Mouse (Mus musculus): ENCODE results near the gene Foxo3. TPM values are rescaled to one million over a fixed set of nuclear protein-coding genes. Genes with fewer than 3 reads are reported as not detected.

Gene Foxo3
- polyA plus RNA-seq, 2 experiments, result 15.6 to 17.6 TPM

GRCm38 (mm10) chr10:42239810-42240111 lies 36.8 kb downstream of the Foxo3 start:
- DNase-seq (ENCODE audit: low read depth in 3 of 3, low spot score in 3 of 3), result no peak
- no peak for ATAC-seq (ENCODE audit: insufficient read depth)
- no peak overlapping the region for H3K4me2 ChIP-seq (ENCODE audit: low read depth)
- no peaks in the 10 kb centered on the region for H3K9me3 ChIP-seq (ENCODE audit: control insufficient read depth, low read length)
- no peaks in the 10 kb centered on the region for H3K27me3 ChIP-seq (ENCODE audit: control insufficient read depth, insufficient read depth, low read length)
- no peak overlapping the region for H3K9ac ChIP-seq (replicated peaks)
- WGBS (ENCODE audit: insufficient replicate concordance), result 87% methylated on average over 6 of the region's 6 CpGs
- peaks cover 23% of the 10 kb centered on the region for H3K36me3 ChIP-seq (replicated peaks; ENCODE audit: control insufficient read depth, insufficient read depth, low read depth)
- H3K4me3 ChIP-seq (ENCODE audit: insufficient read depth in 1 of 2, low read depth in 2 of 2, low read length in 2 of 2), result no peak overlapping the region
- TF ChIP-seq CTCF (IDR thresholded peaks at IDR 0.05; ENCODE audit: low read depth) (no peak), EP300 (IDR thresholded peaks at IDR 0.05; ENCODE audit: low read depth) (no peak)
- H3K4me1 ChIP-seq (replicated peaks; ENCODE audit: control insufficient read depth in 2 of 2, insufficient read depth in 2 of 2, low read length in 1 of 2), result peaks cover 28 to 44% of the 10 kb centered on the region in 2 experiments
- no peak overlapping the region; the same call in 1 of the 2 replicates for H3K27ac ChIP-seq

GRCm38 (mm10) chr10:42238923-42239809 lies 37.4 kb downstream of the Foxo3 start:
- no peaks in the 10 kb centered on the region for H3K9me3 ChIP-seq (ENCODE audit: control insufficient read depth, low read length)
- H3K36me3 ChIP-seq (replicated peaks; ENCODE audit: control insufficient read depth, insufficient read depth, low read depth), result peaks cover 25% of the 10 kb centered on the region
- no peak overlapping the region for H3K9ac ChIP-seq (replicated peaks)
- H3K27me3 ChIP-seq (ENCODE audit: control insufficient read depth, insufficient read depth, low read length), result no peaks in the 10 kb centered on the region
- 0 out of 2 replicates have a peak, but pooled peaks have one; percentile 9 for ATAC-seq (ENCODE audit: insufficient read depth)
- H3K27ac ChIP-seq, result no peak overlapping the region; the same call in 1 of the 2 replicates
- H3K4me3 ChIP-seq (ENCODE audit: insufficient read depth in 1 of 2, low read depth in 2 of 2, low read length in 2 of 2), result no peak overlapping the region
- no peak for DNase-seq (ENCODE audit: low read depth in 3 of 3, low spot score in 3 of 3)
- no peak overlapping the region for H3K4me2 ChIP-seq (ENCODE audit: low read depth)
- no peak for TF ChIP-seq EP300 (IDR thresholded peaks at IDR 0.05; ENCODE audit: low read depth)
- no peak for TF ChIP-seq CTCF (IDR thresholded peaks at IDR 0.05; ENCODE audit: low read depth)
- WGBS (ENCODE audit: insufficient replicate concordance), result 85% methylated on average over 15 of the region's 15 CpGs
- H3K4me1 ChIP-seq (replicated peaks; ENCODE audit: control insufficient read depth in 2 of 2, insufficient read depth in 2 of 2, low read length in 1 of 2), result peaks cover 25 to 38% of the 10 kb centered on the region in 2 experiments

- Histone ChIP-seq H3K9me3 (ENCODE audit: control insufficient read depth, low read length) (no peaks in the 10 kb centered on the region), H3K27ac (no peak overlapping the region), H3K4me2 (ENCODE audit: low read depth) (no peak overlapping the region), H3K9ac (replicated peaks) (no peak overlapping the region), H3K4me3 (ENCODE audit: insufficient read depth in 1 of 2, low read depth in 2 of 2, low read length in 2 of 2) (no peak overlapping the region), H3K36me3 (replicated peaks; ENCODE audit: control insufficient read depth, insufficient read depth, low read depth) (peaks cover 27% of the 10 kb centered on the region), H3K4me1 (replicated peaks; ENCODE audit: control insufficient read depth in 2 of 2, insufficient read depth in 2 of 2, low read length in 1 of 2) (peaks cover 16 to 29% of the 10 kb centered on the region in 2 experiments), H3K27me3 (ENCODE audit: control insufficient read depth, insufficient read depth, low read length) (no peaks in the 10 kb centered on the region)
- ATAC-seq (ENCODE audit: insufficient read depth) (no peak), DNase-seq (ENCODE audit: low read depth in 3 of 3, low spot score in 3 of 3) (no peak)
- WGBS (ENCODE audit: insufficient replicate concordance), result 76% methylated on average over 5 of the region's 5 CpGs
- TF ChIP-seq EP300 (IDR thresholded peaks at IDR 0.05; ENCODE audit: low read depth) (no peak), CTCF (IDR thresholded peaks at IDR 0.05; ENCODE audit: low read depth) (no peak)
Observed at GRCm38 (mm10) chr10:42238296-42238695, 38.3 kb downstream of the Foxo3 start.

GRCm38 (mm10) chr10:42237556-42237955 lies 39.0 kb downstream of the Foxo3 start:
- TF ChIP-seq CTCF (IDR thresholded peaks at IDR 0.05; ENCODE audit: low read depth) (no peak), EP300 (IDR thresholded peaks at IDR 0.05; ENCODE audit: low read depth) (no peak)
- Histone ChIP-seq H3K9ac (replicated peaks) (no peak overlapping the region), H3K4me2 (ENCODE audit: low read depth) (no peak overlapping the region), H3K4me1 (replicated peaks; ENCODE audit: control insufficient read depth in 2 of 2, insufficient read depth in 2 of 2, low read length in 1 of 2) (peaks cover 11 to 25% of the 10 kb centered on the region in 2 experiments), H3K4me3 (ENCODE audit: insufficient read depth in 1 of 2, low read depth in 2 of 2, low read length in 2 of 2) (no peak overlapping the region), H3K27me3 (ENCODE audit: control insufficient read depth, insufficient read depth, low read length) (no peaks in the 10 kb centered on the region), H3K9me3 (ENCODE audit: control insufficient read depth, low read length) (no peaks in the 10 kb centered on the region), H3K27ac (peak overlapping the region; percentile 8; the same call in 1 of the 2 replicates), H3K36me3 (replicated peaks; ENCODE audit: control insufficient read depth, insufficient read depth, low read depth) (peaks cover 21% of the 10 kb centered on the region)
- DNase-seq (ENCODE audit: low read depth in 3 of 3, low spot score in 3 of 3), result no peak
- no peak for ATAC-seq (ENCODE audit: insufficient read depth)
- WGBS (ENCODE audit: insufficient replicate concordance), result 88% methylated on average over 4 of the region's 4 CpGs

DNA sequence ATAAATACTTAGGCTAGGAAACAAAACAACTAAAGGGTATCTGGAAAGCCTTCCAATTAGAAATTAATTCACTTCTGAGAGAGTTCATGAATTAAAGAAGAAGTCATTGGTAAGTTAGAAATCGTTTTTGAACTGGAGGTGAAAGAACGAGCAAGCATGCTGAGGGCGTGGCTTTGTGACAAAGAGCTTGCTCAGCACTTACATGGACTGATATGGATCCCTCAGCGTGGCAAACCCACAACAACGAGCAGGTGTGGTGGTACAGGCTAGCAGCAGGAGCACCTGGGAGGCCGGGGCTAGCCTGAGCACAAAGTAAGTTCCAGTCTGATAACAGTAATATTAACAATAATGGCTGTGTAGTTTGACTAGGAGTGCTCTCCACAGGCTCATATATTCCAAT lies 41.2 kb downstream of the Foxo3 start:
- H3K9me3 ChIP-seq (ENCODE audit: control insufficient read depth, low read length), result no peaks in the 10 kb centered on the region
- DNase-seq (ENCODE audit: low read depth in 3 of 3, low spot score in 3 of 3) (no peak), ATAC-seq (ENCODE audit: insufficient read depth) (no peak)
- H3K9ac ChIP-seq (replicated peaks), result no peak overlapping the region
- WGBS (ENCODE audit: insufficient replicate concordance), result 47% methylated on average over 6 of the region's 6 CpGs
- H3K27ac ChIP-seq, result no peak overlapping the region
- peaks cover 19% of the 10 kb centered on the region for H3K36me3 ChIP-seq (replicated peaks; ENCODE audit: control insufficient read depth, insufficient read depth, low read depth)
- no peaks in the 10 kb centered on the region for H3K27me3 ChIP-seq (ENCODE audit: control insufficient read depth, insufficient read depth, low read length)
- no peak overlapping the region for H3K4me2 ChIP-seq (ENCODE audit: low read depth)
- TF ChIP-seq EP300 (IDR thresholded peaks at IDR 0.05; ENCODE audit: low read depth) (no peak), CTCF (IDR thresholded peaks at IDR 0.05; ENCODE audit: low read depth) (no peak)
- H3K4me3 ChIP-seq (ENCODE audit: insufficient read depth in 1 of 2, low read depth in 2 of 2, low read length in 2 of 2), result no peak overlapping the region
- peaks cover 16 to 30% of the 10 kb centered on the region in 2 experiments for H3K4me1 ChIP-seq (replicated peaks; ENCODE audit: control insufficient read depth in 2 of 2, insufficient read depth in 2 of 2, low read length in 1 of 2)

Data from liver, embryonic 14.5 days (tissue).